Mouse (Mus musculus) thymus, adult 2 months (tissue): Measurements from ENCODE around the gene Nphs1.
"Not testable (repeated sequence)": the region's sequence is repeated elsewhere in the genome, so short reads cannot be mapped to it uniquely, and the experiment has no call there.

ENCODE experiments used
- CTCF ChIP-seq: fragments of 200-500 bp; IDR thresholded peaks from 2 replicates; pipeline ENCODE4 v1.5.1; 2012; ENCODE audit warnings: mild to moderate bottlenecking, control low read depth, low read length, moderate library complexity, borderline replicate concordance; ENCODE audit not compliant: control insufficient read depth, poor library complexity, insufficient read depth; ENCODE audit errors: extremely low read depth
- POLR2A ChIP-seq: fragments of 200-500 bp; IDR thresholded peaks from 2 replicates; pipeline ENCODE4 v1.6.1; 2012; ENCODE audit warnings: mild to moderate bottlenecking, low read length, control low read depth, moderate library complexity; ENCODE audit not compliant: control insufficient read depth, poor library complexity, insufficient read depth; ENCODE audit errors: extremely low read depth

DNA sequence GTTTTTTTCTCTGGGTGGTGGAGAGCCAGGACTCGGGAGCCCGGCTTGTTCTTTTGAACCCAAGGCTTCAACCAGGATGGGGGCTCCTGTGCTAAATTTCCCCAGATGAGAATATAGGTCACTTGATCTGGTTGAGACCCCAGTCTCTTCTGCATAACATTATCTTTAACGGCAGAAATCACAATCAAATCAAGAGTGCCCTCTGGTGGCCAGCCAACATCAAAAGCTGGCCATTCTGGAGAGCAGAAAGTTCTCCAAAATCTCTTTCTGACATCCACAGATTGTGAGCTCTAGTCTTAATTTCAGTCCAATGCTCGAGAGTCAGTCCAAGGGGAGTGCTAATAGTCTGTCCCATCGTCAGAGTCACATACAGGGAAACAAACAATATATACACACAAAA lies 43.0 kb downstream of the Nphs1 start:
- not testable (repeated sequence) for TF ChIP-seq CTCF, POLR2A
